In the genomic region with DNA sequence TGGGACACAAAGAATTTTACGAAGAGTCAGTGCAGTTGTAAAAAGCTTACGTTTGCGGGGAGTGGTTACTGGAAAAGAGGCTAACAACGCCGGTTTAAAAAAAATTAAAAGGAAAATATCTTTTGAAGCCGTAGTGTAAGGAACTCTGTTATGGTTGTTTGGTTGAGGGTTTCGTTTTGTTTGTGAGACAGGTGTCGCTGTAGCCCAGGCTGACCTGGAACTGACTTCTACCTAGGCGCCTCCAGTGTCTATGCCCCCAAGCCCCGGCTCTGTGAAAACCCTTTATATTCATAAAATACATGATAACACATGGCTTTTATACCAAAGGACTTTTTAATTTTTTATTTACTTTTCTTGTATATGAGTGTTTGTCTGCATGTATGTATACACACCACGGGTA, we compare ENCODE assay signal across 8 mouse cellular contexts. TPM values are rescaled to one million over a fixed set of nuclear protein-coding genes. Genes with fewer than 3 reads are reported as not detected.
DNase-seq lines count a peak whose midpoint lies in the region; ATAC-seq lines count a peak whose summit lies in the region.

No protein-coding gene starts in this region.

- peak overlapping the region; percentile 77 for H3K4me2 ChIP-seq in kidney, embryonic 15.5 days
- H3K4me2 ChIP-seq in hindbrain, embryonic 12.5 days (replicated peaks): peak overlapping the region; percentile 63
- peak overlapping the region; percentile 91 for H3K4me2 ChIP-seq in liver, embryonic 15.5 days

- intact Hi-C loops in left cerebral cortex, postnatal 25 days (cut with DNase I): no loop called here

- H3K27me3 ChIP-seq in kidney, embryonic 15.5 days: 0 out of 2 replicates have a peak, but pooled peaks cover 4% of the 10 kb centered on the region
- 0 out of 2 replicates have a peak, but pooled peaks cover 6% of the 10 kb centered on the region for H3K27me3 ChIP-seq in hindbrain, embryonic 12.5 days
- no peaks in the 10 kb centered on the region for H3K27me3 ChIP-seq in liver, embryonic 15.5 days

- peak overlapping the region; percentile 90 for H3K4me3 ChIP-seq in kidney, embryonic 15.5 days (replicated peaks)
- peak overlapping the region; percentile 64 for H3K4me3 ChIP-seq in hindbrain, embryonic 12.5 days
- peak overlapping the region; percentile 82 for H3K4me3 ChIP-seq in liver, embryonic 15.5 days (replicated peaks)

- peak; percentile 78 for ATAC-seq in kidney, embryonic 15.5 days (replicated peaks; ENCODE audit: low FRiP score)
- peak; percentile 71 for ATAC-seq in hindbrain, embryonic 12.5 days (ENCODE audit: low FRiP score)
- ATAC-seq in liver, embryonic 15.5 days (ENCODE audit: insufficient read depth): peak; percentile 74

- peak overlapping the region; percentile 67 for H3K9ac ChIP-seq in kidney, embryonic 15.5 days
- peak overlapping the region; percentile 63 for H3K9ac ChIP-seq in hindbrain, embryonic 12.5 days
- H3K9ac ChIP-seq in liver, embryonic 15.5 days: peak overlapping the region; percentile 76

- no peaks in the 10 kb centered on the region for H3K9me3 ChIP-seq in kidney, embryonic 15.5 days (replicated peaks)
- H3K9me3 ChIP-seq in hindbrain, embryonic 12.5 days (replicated peaks): no peaks in the 10 kb centered on the region
- no peaks in the 10 kb centered on the region for H3K9me3 ChIP-seq in liver, embryonic 15.5 days (replicated peaks)

- H3K4me1 ChIP-seq in kidney, embryonic 15.5 days: peaks cover 20% of the 10 kb centered on the region
- H3K4me1 ChIP-seq in hindbrain, embryonic 12.5 days: peaks cover 13% of the 10 kb centered on the region
- peaks cover 24% of the 10 kb centered on the region for H3K4me1 ChIP-seq in liver, embryonic 15.5 days (replicated peaks)

- H3K36me3 ChIP-seq in kidney, embryonic 15.5 days: peaks cover 4% of the 10 kb centered on the region
- H3K36me3 ChIP-seq in hindbrain, embryonic 12.5 days: no peaks in the 10 kb centered on the region
- H3K36me3 ChIP-seq in liver, embryonic 15.5 days (replicated peaks): peaks cover 20% of the 10 kb centered on the region

- no peak for DNase-seq in kidney, adult 18-20 months
- DNase-seq in cerebellum, postnatal 25 days: peak; percentile 26 to 52
- DNase-seq in spleen, postnatal 10 days (ENCODE audit: low spot score in 2 of 2): peak; percentile 20 to 55
- DNase-seq in left cerebral cortex, postnatal 25 days (ENCODE audit: low spot score in 2 of 2): no peak
- no peak for DNase-seq in ovary, postnatal 14 days (ENCODE audit: low spot score)

- peak overlapping the region; percentile 79 for H3K27ac ChIP-seq in kidney, embryonic 15.5 days
- H3K27ac ChIP-seq in hindbrain, embryonic 12.5 days: no peak overlapping the region
- H3K27ac ChIP-seq in liver, embryonic 15.5 days (replicated peaks): peak overlapping the region; percentile 85

- WGBS in kidney, embryonic 15.5 days: 2% methylated on average over 11 of the region's 11 CpGs
- 4% methylated on average over 11 of the region's 11 CpGs for whole genome bisulfite sequencing in hindbrain, embryonic 12.5 days
- 3% methylated on average over 11 of the region's 11 CpGs for WGBS in liver, embryonic 15.5 days (ENCODE audit: insufficient replicate concordance)

RNA-seq across cellular contexts. Expression of a gene that starts 0.5 kb away (rescaled TPM):
- polyA plus RNA-seq in kidney, embryonic 15.5 days (2015; fragmentation: Nextera tagmentation; extraction: Ambion mirVana): 44.2 TPM in 2 replicates
- polyA plus RNA-seq in hindbrain, embryonic 12.5 days (2016; fragmentation: Nextera tagmentation; extraction: Ambion mirVana): 26.6 and 30.8 TPM in 2 replicates
- 32.5 and 34.0 TPM in 2 replicates for polyA plus RNA-seq in liver, embryonic 15.5 days (2015; fragmentation: Nextera tagmentation; extraction: Ambion mirVana)
- total RNA-seq in left cerebral cortex, postnatal 25 days (2021): 1 to 10 TPM; 2.7 to 3.1 TPM

RNA-seq across cellular contexts. Expression of a gene that starts 7.1 kb away (rescaled TPM):
- 5.2 and 6.7 TPM in 2 replicates for polyA plus RNA-seq in kidney, embryonic 15.5 days (2015; fragmentation: Nextera tagmentation; extraction: Ambion mirVana)
- 12.7 and 13.2 TPM in 2 replicates for polyA plus RNA-seq in hindbrain, embryonic 12.5 days (2016; fragmentation: Nextera tagmentation; extraction: Ambion mirVana)
- polyA plus RNA-seq in liver, embryonic 15.5 days (2015; fragmentation: Nextera tagmentation; extraction: Ambion mirVana): 2.3 and 2.5 TPM in 2 replicates
- 10 to 100 TPM; 79.1 to 81.7 TPM for total RNA-seq in left cerebral cortex, postnatal 25 days (2021)

Comparison
In these comparisons a context has a peak if more than half of its experiments do, and no peak if none do; other contexts are left out.
1. DNase-seq: peak in cerebellum, postnatal 25 days (2 of 2) and spleen, postnatal 10 days (2 of 2); none in kidney, adult 18-20 months (single experiment), left cerebral cortex, postnatal 25 days (0 of 2) and ovary, postnatal 14 days (single experiment).
2. Peak in every context shown above with its lines, with median percentiles within 50 percentile points of each other: ATAC-seq, H3K4me2 ChIP-seq, H3K4me3 ChIP-seq and H3K9ac ChIP-seq.